Mouse (Mus musculus) heart, adult 2 months (tissue): ENCODE data around the gene Psmg4. TPM values are rescaled to one million over a fixed set of nuclear protein-coding genes. Genes with fewer than 3 reads are reported as not detected.

Experiments
- DNase-seq, 2 experiments: peaks; one replicate each; pipeline ENCODE4 v3.0.0; 2021
- H3K27ac ChIP-seq: fragments of 200-600 bp; 2 replicates; pipeline ENCODE4 v1.8.1; 2022
- H3K27me3 ChIP-seq: fragments of 200-500 bp; 2 replicates; pipeline ENCODE4 v1.6.1; 2012; ENCODE audit warnings: mild to moderate bottlenecking, low read length, inconsistent platforms, mixed read lengths; ENCODE audit not compliant: control insufficient read depth, insufficient read depth
- H3K36me3 ChIP-seq: fragments of 200-500 bp; 2 replicates; pipeline ENCODE4 v1.6.1; 2012; ENCODE audit warnings: low read length, inconsistent platforms; ENCODE audit not compliant: control insufficient read depth, insufficient read depth
- H3K4me1 ChIP-seq: fragments of 200-500 bp; 2 replicates; pipeline ENCODE4 v1.6.1; 2011; ENCODE audit warnings: low read length; ENCODE audit not compliant: control insufficient read depth, insufficient read depth
- H3K4me3 ChIP-seq: fragments of 200-600 bp; 2 replicates; pipeline ENCODE4 v1.8.1; 2022
- H3K79me2 ChIP-seq: fragments of 200-500 bp; replicated peaks from 2 replicates; pipeline ENCODE4 v1.6.1; 2012; ENCODE audit warnings: mild to moderate bottlenecking, inconsistent platforms, low read length, moderate library complexity, mixed read lengths; ENCODE audit not compliant: control insufficient read depth, insufficient read depth
- H3K9ac ChIP-seq: fragments of 200-500 bp; 2 replicates; pipeline ENCODE4 v1.6.1; 2012; ENCODE audit warnings: low read depth, mild to moderate bottlenecking, control low read depth, inconsistent platforms, low read length, mixed read lengths
- CTCF ChIP-seq: fragments of 200-600 bp; IDR thresholded peaks from 2 replicates; pipeline ENCODE4 v1.8.1; 2022; ENCODE audit warnings: antibody characterized with exemption, mild to moderate bottlenecking, moderate library complexity
- EP300 ChIP-seq: fragments of 200-500 bp; IDR thresholded peaks from 2 replicates; pipeline ENCODE4 v1.6.1; 2011; ENCODE audit warnings: low read depth, low read length, control low read depth; ENCODE audit not compliant: insufficient read depth
- POLR2A ChIP-seq: fragments of 200-500 bp; IDR thresholded peaks from 2 replicates; pipeline ENCODE4 v1.6.1; 2011; ENCODE audit warnings: mild to moderate bottlenecking, low read depth, low read length, control low read depth; ENCODE audit not compliant: insufficient read depth
- WGBS: fragments of 180-500 bp; shearing (Covaris S2); methylation state at CpG from one replicate; pipeline ENCODE4 v1.1.7; 2018; 5-methylcytosine and 5-hydroxymethylcytosine counted together
- intact Hi-C: fragments of 180-260 bp; cut with DNase I; formaldehyde crosslinking; loops from one replicate; pipeline ENCODE4 v1.15.1; 2025
- polyA plus RNA-seq: library from polyadenylated mRNA; depleted of rRNA; stranded (reverse); fragments of >200 nt; gene quantifications from 2 replicates; pipeline ENCODE4 v1.2.3, GENCODE M21; 2012
- total RNA-seq, 2 experiments: library from RNA; stranded (reverse); gene quantifications; 2 replicates each; pipeline ENCODE4 v1.2.3; 2021

Gene Psmg4
- total and polyA plus RNA-seq, 3 experiments: 23.1 to 51.2 (median 29.0) TPM

GRCm38 (mm10) chr13:34150271-34151027, 12.3 kb upstream of the Psmg4 start:
- intact Hi-C loops: no loop called here
- WGBS: 29% methylated on average over 19 of the region's 19 CpGs

GRCm38 (mm10) chr13:34151425-34151824, 11.3 kb upstream of the Psmg4 start:
- intact Hi-C loops: no loop called here
- DNase-seq: no peak

More at GRCm38 (mm10) chr13:34150271-34151027, 12.3 kb upstream of the Psmg4 start:
- Histone ChIP-seq H3K4me3 (no peak overlapping the region), H3K36me3 (no peaks in the 10 kb centered on the region), H3K9ac (no peak overlapping the region), H3K27ac (no peak overlapping the region), H3K79me2 (no peaks in the 10 kb centered on the region), H3K27me3 (no peaks in the 10 kb centered on the region), H3K4me1 (peaks cover 9% of the 10 kb centered on the region)
- peak in 1 of 2 experiments; percentile 25 for DNase-seq
- TF ChIP-seq EP300 (no peak), CTCF (no peak), POLR2A (no peak)

GRCm38 (mm10) chr13:34152695-34153094, 10.1 kb upstream of the Psmg4 start:
- no peak overlapping the region for H3K9ac ChIP-seq
- H3K27me3 ChIP-seq: no peaks in the 10 kb centered on the region
- H3K79me2 ChIP-seq: no peaks in the 10 kb centered on the region
- no peak overlapping the region for H3K4me3 ChIP-seq
- no peak overlapping the region for H3K27ac ChIP-seq
- WGBS: 87% methylated on average over 7 of the region's 7 CpGs
- peaks cover 9% of the 10 kb centered on the region for H3K4me1 ChIP-seq
- H3K36me3 ChIP-seq: no peaks in the 10 kb centered on the region
- intact Hi-C loops: no loop called here
- TF ChIP-seq POLR2A: no peak
- TF ChIP-seq EP300: no peak
- no peak for TF ChIP-seq CTCF
- no peak for DNase-seq

More at GRCm38 (mm10) chr13:34151425-34151824, 11.3 kb upstream of the Psmg4 start:
- TF ChIP-seq EP300 (no peak), CTCF (no peak), POLR2A (no peak)
- H3K27me3 ChIP-seq: no peaks in the 10 kb centered on the region
- 91% methylated on average over 1 of the region's 1 CpGs for WGBS
- no peaks in the 10 kb centered on the region for H3K36me3 ChIP-seq
- no peaks in the 10 kb centered on the region for H3K79me2 ChIP-seq
- H3K4me1 ChIP-seq: peaks cover 9% of the 10 kb centered on the region
- H3K9ac ChIP-seq: no peak overlapping the region
- no peak overlapping the region for H3K4me3 ChIP-seq
- H3K27ac ChIP-seq: no peak overlapping the region

DNA sequence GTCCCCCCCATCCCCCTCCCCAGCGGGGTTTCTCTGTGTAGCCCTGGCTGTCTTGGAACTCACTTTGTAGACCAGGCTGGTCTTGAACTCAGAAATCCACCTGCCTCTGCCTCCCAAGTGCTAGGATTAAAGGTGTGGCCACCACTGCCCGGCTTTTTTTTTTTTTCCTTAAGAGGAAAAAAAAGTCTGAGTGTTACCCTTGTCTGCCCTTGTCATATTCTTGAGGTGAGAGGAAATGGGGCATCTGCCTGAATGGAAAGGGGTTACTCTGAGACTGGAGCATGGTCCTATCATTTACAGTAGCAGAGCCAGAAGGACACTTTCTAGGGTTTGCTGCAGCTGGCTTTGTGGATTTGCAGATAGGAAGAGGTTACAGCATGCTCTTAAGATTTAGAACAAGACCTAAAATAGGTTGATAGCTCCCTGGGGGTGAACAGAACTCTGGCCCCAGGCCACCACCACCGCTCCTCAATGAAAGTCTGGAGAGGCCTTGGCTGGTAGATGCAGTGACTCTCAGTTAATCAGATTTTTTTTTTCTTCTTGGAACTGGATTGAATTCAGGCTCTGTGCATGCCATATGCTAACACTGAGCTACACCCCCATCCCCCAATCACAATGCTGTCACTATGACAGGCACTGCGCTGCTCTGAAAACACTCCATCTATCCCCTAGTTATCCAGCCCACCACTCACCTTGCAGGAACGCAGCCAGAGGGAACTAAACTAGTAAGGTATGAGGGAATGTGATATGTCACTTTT, 9.3 kb upstream of the Psmg4 start:
- H3K36me3 ChIP-seq: no peaks in the 10 kb centered on the region
- 0 out of 2 replicates have a peak, but pooled peaks have one; percentile 13 for TF ChIP-seq EP300
- TF ChIP-seq POLR2A: no peak
- peaks cover 7% of the 10 kb centered on the region for H3K4me1 ChIP-seq
- H3K27ac ChIP-seq: no peak overlapping the region; the same call in 1 of the 2 replicates
- intact Hi-C loops: loop anchor here (1.0 kb wide), 1 partner anchor 75 kb away; the partner anchor contains the start of gene Tubb2a
- peak in 1 of 2 experiments; percentile 43 for DNase-seq
- WGBS: 58% methylated on average over 4 of the region's 5 CpGs
- no peak overlapping the region for H3K9ac ChIP-seq
- no peaks in the 10 kb centered on the region for H3K27me3 ChIP-seq
- no peaks in the 10 kb centered on the region for H3K79me2 ChIP-seq
- H3K4me3 ChIP-seq: no peak overlapping the region

GRCm38 (mm10) chr13:34154217-34154930, 8.4 kb upstream of the Psmg4 start:
- TF ChIP-seq POLR2A (no peak), CTCF (peak; percentile 80), EP300 (peak; percentile 84)
- intact Hi-C loops: loop anchor here (1.0 kb wide), 1 partner anchor 76 kb away; the partner anchor contains the start of gene Tubb2a
- Histone ChIP-seq H3K4me3 (peak overlapping the region; percentile 28; the same call in 1 of the 2 replicates), H3K4me1 (peaks cover 2% of the 10 kb centered on the region), H3K9ac (peak overlapping the region; percentile 14; the same call in 1 of the 2 replicates), H3K27ac (peak overlapping the region; percentile 16; the same call in 1 of the 2 replicates), H3K79me2 (no peaks in the 10 kb centered on the region), H3K36me3 (no peaks in the 10 kb centered on the region), H3K27me3 (no peaks in the 10 kb centered on the region)
- 28% methylated on average over 13 of the region's 13 CpGs for WGBS
- DNase-seq: peak; percentile 81
